ENCODE assay signal across 28 mouse cellular contexts in genomic region chr8:61243491-61243890, GRCm38 (mm10). TPM values are rescaled to one million over a fixed set of nuclear protein-coding genes. Genes with fewer than 3 reads are reported as not detected.
DNase-seq lines count a peak whose midpoint lies in the region; ATAC-seq and TF ChIP-seq lines count a peak whose summit lies in the region.
"Had no signal": no experiment of that assay in that cellular context is flagged by ENCODE, and none has a peak within 500 bp of the region (broad histone marks: within the 10 kb centered on the region; RNA-seq: fewer than 3 reads in every experiment).

No protein-coding gene starts in this region.

- no peaks in the 10 kb centered on the region for H3K36me3 ChIP-seq in heart, embryonic 15.5 days
- no peaks in the 10 kb centered on the region for H3K36me3 ChIP-seq in testis, adult 2 months (ENCODE audit: control insufficient read depth, insufficient read depth, low read length)
- H3K36me3 ChIP-seq: hindbrain, embryonic 13.5 days; midbrain, embryonic 15.5 days had no signal

- peaks cover 19% of the 10 kb centered on the region for H3K4me1 ChIP-seq in heart, embryonic 15.5 days (replicated peaks)
- peaks cover 5% of the 10 kb centered on the region for H3K4me1 ChIP-seq in testis, adult 2 months (ENCODE audit: control insufficient read depth, insufficient read depth, low read length)
- H3K4me1 ChIP-seq in lung, adult 2 months (ENCODE audit: control insufficient read depth, insufficient read depth, low read length) = no peaks in the 10 kb centered on the region; the same call in none of the 2 replicates

- no peak for TF ChIP-seq POLR2A in testis, adult 2 months (IDR thresholded peaks at IDR 0.05; ENCODE audit: control insufficient read depth, low read depth, low read length)
- TF ChIP-seq POLR2A in lung, adult 2 months (IDR thresholded peaks at IDR 0.05; ENCODE audit: borderline replicate concordance, extremely low read depth, low read depth, low read length) = no peak

- H3K27ac ChIP-seq in heart, embryonic 15.5 days = no peak overlapping the region
- peak overlapping the region; percentile 89 for H3K27ac ChIP-seq in testis, adult 2 months (ENCODE audit: control insufficient read depth, insufficient read depth, low read depth, low read length)
- H3K27ac ChIP-seq: embryonic facial prominence, embryonic 12.5 days; hindbrain, embryonic 13.5 days; kidney, embryonic 15.5 days; liver, embryonic 14.5 days; midbrain, embryonic 10.5 days; midbrain, embryonic 15.5 days had no signal

- H3K4me3 ChIP-seq in heart, embryonic 15.5 days = no peak overlapping the region
- peak overlapping the region; percentile 84 for H3K4me3 ChIP-seq in testis, adult 2 months (ENCODE audit: control insufficient read depth, low read depth, low read length)
- no peak overlapping the region for H3K4me3 ChIP-seq in lung, adult 2 months (replicated peaks; ENCODE audit: extremely low read depth, low read depth, low read length)
- H3K4me3 ChIP-seq: embryonic facial prominence, embryonic 12.5 days; hindbrain, embryonic 13.5 days; kidney, embryonic 15.5 days; midbrain, embryonic 10.5 days; midbrain, embryonic 15.5 days had no signal

- no peak for TF ChIP-seq CTCF in testis, adult 2 months (IDR thresholded peaks at IDR 0.05; ENCODE audit: control insufficient read depth, insufficient read depth, insufficient replicate concordance, low read depth, low read length)
- TF ChIP-seq CTCF in lung, adult 2 months (IDR thresholded peaks at IDR 0.05; ENCODE audit: insufficient read depth, low read length) = no peak

- peak; percentile 16 to 25 for DNase-seq in adrenal gland, postnatal 36 days
- DNase-seq in adrenal gland, adult (ENCODE audit: inconsistent age in 2 of 2, low spot score in 1 of 2) = no peak
- no peak for DNase-seq in heart, adult 18-20 months
- peak; percentile 87 for DNase-seq in ES-CJ7 (ENCODE audit: low read depth, low spot score)
- DNase-seq in lung, adult 2 months = no peak
- no peak for DNase-seq in frontal cortex, postnatal 36 days (ENCODE audit: low spot score in 2 of 2)
- DNase-seq: adrenal gland, postnatal 10 days; cerebellum, adult 11-12 months; cerebellum, adult 9-11 months; embryo, embryonic 11 days; heart, postnatal 14 days; kidney, postnatal 25 days; liver; lung, embryonic 14.5 days; lung, postnatal 14 days; spleen, adult 18-20 months; thymus, postnatal 4 days had no signal

- no peak overlapping the region for H3K9ac ChIP-seq in heart, embryonic 15.5 days
- H3K9ac ChIP-seq: embryonic facial prominence, embryonic 12.5 days; hindbrain, embryonic 13.5 days; kidney, embryonic 15.5 days; liver, embryonic 14.5 days; lung, embryonic 14.5 days; midbrain, embryonic 15.5 days had no signal

- no peak for ATAC-seq in heart, embryonic 15.5 days (replicated peaks; ENCODE audit: insufficient number of reproducible peaks, insufficient read depth, low FRiP score, low read depth)
- ATAC-seq: forebrain, embryonic 14.5 days; intestine, postnatal 0 days; midbrain, embryonic 15.5 days had no signal

- H3K4me2 ChIP-seq in heart, embryonic 15.5 days = peak overlapping the region; percentile 32; the same call in 1 of the 2 replicates
- H3K4me2 ChIP-seq: embryonic facial prominence, embryonic 12.5 days; hindbrain, embryonic 13.5 days; kidney, embryonic 15.5 days; lung, embryonic 14.5 days; midbrain, embryonic 15.5 days had no signal

- no peaks in the 10 kb centered on the region for H3K9me3 ChIP-seq in heart, embryonic 15.5 days (replicated peaks)
- H3K9me3 ChIP-seq: hindbrain, embryonic 13.5 days; kidney, embryonic 15.5 days; midbrain, embryonic 15.5 days had no signal

- 77% methylated on average over 5 of the region's 5 CpGs for WGBS in heart, embryonic 15.5 days
- WGBS in lung, adult 2 months = 82% methylated on average over 5 of the region's 5 CpGs

- H3K27me3 ChIP-seq in heart, embryonic 15.5 days = peaks cover under 1% of the 10 kb centered on the region; the same call in 1 of the 2 replicates
- H3K27me3 ChIP-seq in testis, adult 2 months (ENCODE audit: control insufficient read depth, insufficient read depth, low read length) = no peaks in the 10 kb centered on the region
- H3K27me3 ChIP-seq: CH12.LX; embryonic facial prominence, embryonic 12.5 days; hindbrain, embryonic 13.5 days; kidney, embryonic 15.5 days; midbrain, embryonic 15.5 days had no signal

RNA-seq across cellular contexts. Expression of gene Sh3rf1, which starts 19.8 kb away (rescaled TPM):
- 10 to 100 TPM; 10.3 to 12.7 TPM for total RNA-seq in adrenal gland, postnatal 36 days (2021)
- 4.8 and 6.5 TPM in 2 replicates for polyA plus RNA-seq in heart, embryonic 15.5 days (2015; fragmentation: Nextera tagmentation; extraction: Ambion mirVana)
- 1 to 10 TPM; 4.7 to 5.0 TPM for total RNA-seq in heart, adult 18-20 months (2021)
- polyA plus RNA-seq in testis, adult 2 months (2012; rRNA removed) = 2.2 and 2.3 TPM in 2 replicates
- polyA plus RNA-seq in lung, adult 2 months (2012; rRNA removed) = 19.7 and 20.1 TPM in 2 replicates

Comparison
In these comparisons a context has a peak if more than half of its experiments do, and no peak if none do; other contexts are left out.
1. DNase-seq: peak in adrenal gland, postnatal 36 days (2 of 2) and ES-CJ7 (single experiment); none in adrenal gland, adult (0 of 2), heart, adult 18-20 months (0 of 2), lung, adult 2 months (single experiment) and frontal cortex, postnatal 36 days (0 of 2).